Mouse (Mus musculus) erythroblast, embryonic 14.5 days (primary cell): ENCODE results near the gene Klk14.

Source experiments
- GATA1 ChIP-seq: IDR thresholded peaks from 2 replicates; pipeline ENCODE4 v1.6.1; 2012; ENCODE audit warnings: low read length, inconsistent platforms, mixed read lengths
- TAL1 ChIP-seq: IDR thresholded peaks from 3 replicates; pipeline ENCODE4 v1.6.1; 2012; ENCODE audit warnings: low read length, inconsistent platforms, mixed read lengths

GRCm38 (mm10) chr7:43654519-43654918 is 35.7 kb upstream of the Klk14 start:
- TF ChIP-seq GATA1: no peak
- no peak for TF ChIP-seq TAL1
